Mouse (Mus musculus): Measurements from ENCODE around the gene Snx30. TPM values are rescaled to one million over a fixed set of nuclear protein-coding genes. Genes with fewer than 3 reads are reported as not detected.
A peak's percentile ranks its signal among the peaks of the same experiment; 100 is the strongest.

Snx30 gene
- total and polyA plus RNA-seq, 3 experiments, result 0.90 to 6.6 (median 5.3) TPM

GRCm38 (mm10) chr4:59794116-59794515 lies 11.5 kb upstream of the Snx30 start:
- DNase-seq, result no peak

GRCm38 (mm10) chr4:59795788-59796455 lies 9.7 kb upstream of the Snx30 start:
- no peak for DNase-seq

- DNase-seq, result no peak
Observed at GRCm38 (mm10) chr4:59800181-59800580, 5.5 kb upstream of the Snx30 start.

- no peak for DNase-seq
Observed at GRCm38 (mm10) chr4:59801489-59801888, 4.2 kb upstream of the Snx30 start, which contains the start of gene Inip. Gene Inip, minus strand, starts transcription at chr4:59801589.

GRCm38 (mm10) chr4:59802107-59802506 lies 3.5 kb upstream of the Snx30 start:
- DNase-seq, result no peak

- no peak for DNase-seq
Observed at GRCm38 (mm10) chr4:59802792-59803191, 2.8 kb upstream of the Snx30 start.

- no peak for DNase-seq
Observed at GRCm38 (mm10) chr4:59803358-59803757, 2.3 kb upstream of the Snx30 start.

- DNase-seq, result no peak
Observed at GRCm38 (mm10) chr4:59804754-59805153, 886 bp upstream of the Snx30 start.

GRCm38 (mm10) chr4:59805968-59806878 lies 583 bp downstream of the Snx30 start:
- peak; percentile 46 for DNase-seq

GRCm38 (mm10) chr4:59806879-59807195 lies 1.2 kb downstream of the Snx30 start:
- no peak for DNase-seq

- no peak for DNase-seq
Observed at GRCm38 (mm10) chr4:59807521-59807920, 1.9 kb downstream of the Snx30 start.

- no peak for DNase-seq
Observed at GRCm38 (mm10) chr4:59808396-59808795, 2.8 kb downstream of the Snx30 start.

- no peak for DNase-seq
Observed at GRCm38 (mm10) chr4:59814094-59814493, 8.5 kb downstream of the Snx30 start.

- DNase-seq, result no peak
Observed at GRCm38 (mm10) chr4:59815121-59815810, 9.6 kb downstream of the Snx30 start.

- no peak for DNase-seq
Observed at GRCm38 (mm10) chr4:59816016-59816415, 10.4 kb downstream of the Snx30 start.

GRCm38 (mm10) chr4:59816477-59816876 lies 10.8 kb downstream of the Snx30 start:
- no peak for DNase-seq

- DNase-seq, result no peak
Observed at GRCm38 (mm10) chr4:59817790-59818189, 12.2 kb downstream of the Snx30 start.

GRCm38 (mm10) chr4:59818498-59818897 lies 12.9 kb downstream of the Snx30 start:
- no peak for DNase-seq

- no peak for DNase-seq
Observed at GRCm38 (mm10) chr4:59819054-59819472, 13.4 kb downstream of the Snx30 start.

GRCm38 (mm10) chr4:59819477-59820022 lies 13.9 kb downstream of the Snx30 start:
- DNase-seq, result no peak

GRCm38 (mm10) chr4:59821516-59821915 lies 15.9 kb downstream of the Snx30 start:
- DNase-seq, result no peak

- DNase-seq, result no peak
Observed at GRCm38 (mm10) chr4:59822119-59822518, 16.5 kb downstream of the Snx30 start.
